Mouse (Mus musculus): ENCODE results near the gene Kif18b. TPM values are rescaled to one million over a fixed set of nuclear protein-coding genes. Genes with fewer than 3 reads are reported as not detected.

Gene Kif18b
- 1.3 TPM for polyA plus RNA-seq (2014; fragmentation: Illumina TruSeq; extraction: RNeasy Lipid Tissue Mini Kit (QIAGEN cat#74804); ENCODE audit: low read depth, low replicate concordance)

DNA sequence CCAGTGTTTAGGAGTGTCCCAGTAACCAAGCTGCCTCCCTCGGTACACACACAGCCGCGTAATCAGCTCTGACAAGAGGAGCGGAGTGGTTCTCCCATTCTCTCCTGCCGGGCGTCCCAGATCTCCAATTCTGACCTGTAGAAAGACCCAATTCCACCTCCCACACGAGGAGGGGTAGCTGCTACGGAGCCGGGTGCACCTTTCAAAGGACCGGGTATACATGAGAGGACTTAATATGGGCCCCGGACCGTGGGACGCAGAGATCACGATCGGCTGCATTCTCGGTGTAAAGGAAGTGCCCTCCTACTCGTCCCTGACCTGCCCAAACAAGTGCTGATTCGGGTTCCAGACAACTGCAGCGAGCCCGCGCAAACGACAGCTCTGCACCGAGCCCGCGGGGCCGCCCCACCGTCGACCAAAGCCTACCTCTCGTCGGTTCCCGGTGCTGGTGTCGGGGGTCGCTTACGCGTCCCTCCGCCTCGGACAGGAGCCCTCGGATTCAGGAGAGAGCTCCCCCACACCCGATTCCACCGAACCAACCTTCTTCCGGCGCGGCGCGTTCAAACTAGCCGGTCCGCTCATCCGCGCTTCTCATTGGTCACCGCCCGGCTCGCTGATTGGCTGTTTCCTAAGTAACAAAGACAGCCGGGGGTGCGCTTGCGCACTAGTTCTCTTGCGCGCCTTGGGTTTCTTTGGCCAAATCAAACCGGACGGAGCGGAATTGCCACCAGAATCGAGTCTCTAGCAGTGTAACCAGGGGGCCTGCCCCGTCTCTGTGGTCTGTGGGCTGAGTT lies at the start of gene Kif18b:
Gene Kif18b (minus strand): TSS at position 568 of the 794 bp plus-strand sequence.

DNA sequence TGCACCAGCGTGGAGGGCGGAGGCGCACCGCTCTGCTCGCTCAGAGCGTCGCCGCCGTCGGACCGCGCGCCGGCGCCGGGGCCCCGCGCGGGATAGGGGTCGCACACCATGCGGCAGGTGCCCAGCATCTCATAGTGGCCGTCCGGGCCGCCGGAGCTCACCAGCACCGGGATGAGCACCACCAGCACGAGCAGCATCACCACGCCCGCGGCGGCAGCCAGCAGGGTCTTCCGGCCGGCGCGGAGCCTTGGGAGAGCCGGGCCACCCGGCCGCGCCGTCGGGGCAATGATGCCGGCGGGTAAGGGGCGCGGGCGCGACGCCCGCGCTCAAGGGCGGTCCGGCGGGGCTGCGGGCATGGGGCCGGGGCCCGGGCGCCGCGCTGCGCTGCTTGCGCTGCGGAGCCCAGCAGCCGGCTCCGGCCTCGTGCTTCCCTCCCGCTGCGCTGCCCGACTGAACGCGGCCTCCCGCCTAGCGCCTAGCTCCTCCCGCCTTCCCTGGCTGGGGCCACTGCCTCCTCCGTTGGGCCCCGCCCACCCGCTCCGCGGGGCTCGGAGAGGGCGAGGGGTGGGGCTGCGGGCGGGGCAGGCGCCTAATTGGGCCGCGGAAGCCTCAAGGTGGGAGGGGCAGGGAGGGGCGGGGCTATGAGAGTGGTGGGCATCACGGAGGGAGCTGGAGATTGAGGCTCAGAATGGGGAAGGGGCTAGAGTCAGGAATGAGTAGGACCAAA lies 21.5 kb upstream of the Kif18b start, which contains the start of gene C1ql1:
Gene C1ql1 (minus strand): TSS at position 424 of the 727 bp plus-strand sequence.

DNA sequence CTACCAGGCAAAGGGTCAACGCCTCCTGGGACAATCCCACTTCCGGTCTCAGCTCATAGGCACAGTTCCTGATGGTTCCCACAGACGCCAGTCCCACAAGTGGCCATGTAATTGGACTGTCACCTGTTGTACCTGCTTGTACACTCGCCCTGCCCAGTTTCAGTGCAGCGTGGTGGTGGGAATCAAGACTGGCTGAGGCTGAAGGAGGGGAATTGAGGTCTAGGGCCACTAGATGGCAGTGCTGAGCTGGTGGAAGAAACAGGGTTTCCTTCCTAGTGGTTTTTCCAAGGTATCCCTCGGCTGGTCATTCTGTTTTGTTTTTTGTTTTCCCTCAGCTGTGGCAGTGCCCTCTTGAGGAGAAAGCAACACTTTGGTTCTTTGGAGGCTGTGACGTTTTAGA lies 24.2 kb downstream of the Kif18b start, which contains the start of gene Gfap:
Gene Gfap (minus strand): TSS at position 150 of the 400 bp plus-strand sequence.

DNA sequence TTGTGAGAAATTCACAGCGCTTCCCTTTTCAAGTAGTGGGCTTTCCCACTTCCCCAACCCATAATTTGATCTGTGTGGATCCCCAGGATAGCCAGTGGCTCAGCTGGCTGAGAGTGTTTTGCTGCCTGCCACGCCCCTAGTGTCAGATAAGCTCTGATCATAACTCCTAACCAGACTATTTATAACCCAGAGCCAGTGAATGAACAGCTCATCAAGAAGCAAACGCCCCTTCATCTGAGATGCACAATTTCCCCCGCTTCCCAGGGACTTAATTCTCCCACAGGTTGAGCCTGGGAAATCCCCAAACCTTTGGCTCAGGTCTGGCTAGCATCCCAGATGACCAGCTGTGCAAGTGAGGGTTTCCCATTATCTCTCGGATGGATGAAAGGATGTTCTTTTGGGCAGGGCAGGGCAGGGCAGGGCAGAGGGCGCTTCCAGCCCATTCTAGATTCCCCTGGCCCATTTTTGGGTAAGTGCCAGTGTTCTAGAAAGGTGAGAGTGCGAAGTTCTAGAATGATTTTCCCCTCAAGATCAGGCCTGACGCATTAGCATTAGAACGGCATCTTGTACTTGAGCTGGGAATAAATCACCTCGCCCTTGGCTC lies 40.2 kb downstream of the Kif18b start, which contains the start of gene Fam187a:
Gene Fam187a (plus strand): TSS at position 554 of the 604 bp plus-strand sequence.

DNA sequence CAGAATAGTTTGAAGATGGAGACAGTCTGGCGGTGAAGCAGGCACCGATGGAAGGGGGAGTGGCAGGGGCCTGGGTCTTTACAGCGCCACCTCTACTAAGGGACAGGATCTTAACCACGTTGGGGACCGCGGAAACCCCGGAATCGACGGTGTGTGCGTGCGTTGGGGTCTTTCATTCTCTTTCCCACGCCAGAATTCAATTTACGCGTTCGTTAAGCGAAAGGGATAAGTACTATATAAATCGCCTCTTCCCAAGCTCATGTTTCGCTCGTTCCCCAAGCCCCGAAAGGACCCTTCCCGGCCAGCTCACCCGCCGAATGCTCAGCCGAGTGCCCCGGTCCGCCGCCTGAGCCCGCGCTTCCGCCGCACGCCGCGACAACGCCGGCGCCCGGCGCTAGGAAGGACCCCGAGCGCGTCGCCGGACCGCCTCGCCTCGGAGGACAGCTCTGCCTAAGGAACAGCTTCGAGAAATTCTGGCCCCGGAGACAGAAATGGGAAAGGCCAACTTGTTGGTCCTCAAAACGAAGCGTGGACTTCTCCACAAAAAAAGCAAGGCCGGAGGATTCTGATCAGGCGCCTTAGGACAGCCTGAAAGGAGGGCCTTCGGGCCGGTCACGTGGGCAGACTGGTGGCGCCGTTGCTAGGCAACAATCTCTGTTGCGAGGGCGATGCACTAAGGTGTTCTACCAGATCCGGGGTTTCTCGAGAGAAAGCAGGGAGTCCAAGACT lies 44.2 kb downstream of the Kif18b start, which contains the start of the genes Eftud2 and Ccdc103:
Gene Eftud2 (minus strand): TSS at position 401 of the 729 bp plus-strand sequence.
Gene Ccdc103 (plus strand): TSS at position 620 of the 729 bp plus-strand sequence.

Other genes starting within 250 kb of the Kif18b start
- 15.3 TPM for gene Ccdc43, start 227.3 kb downstream of the Kif18b start, polyA plus RNA-seq (2014; fragmentation: Illumina TruSeq; extraction: RNeasy Lipid Tissue Mini Kit (QIAGEN cat#74804); ENCODE audit: low read depth, low replicate concordance)
- gene Adam11, start 163.7 kb downstream of the Kif18b start, polyA plus RNA-seq (2014; fragmentation: Illumina TruSeq; extraction: RNeasy Lipid Tissue Mini Kit (QIAGEN cat#74804); ENCODE audit: low read depth, low replicate concordance): 4.6 TPM
- gene Gjc1, start 105.4 kb downstream of the Kif18b start, polyA plus RNA-seq (2014; fragmentation: Illumina TruSeq; extraction: RNeasy Lipid Tissue Mini Kit (QIAGEN cat#74804); ENCODE audit: low read depth, low replicate concordance): 18.6 TPM
- gene Higd1b, start 89.3 kb downstream of the Kif18b start, polyA plus RNA-seq (2014; fragmentation: Illumina TruSeq; extraction: RNeasy Lipid Tissue Mini Kit (QIAGEN cat#74804); ENCODE audit: low read depth, low replicate concordance): 7.6 TPM
- 51.4 TPM for gene Eftud2, start 44.1 kb downstream of the Kif18b start, polyA plus RNA-seq (2014; fragmentation: Illumina TruSeq; extraction: RNeasy Lipid Tissue Mini Kit (QIAGEN cat#74804); ENCODE audit: low read depth, low replicate concordance)
- gene Ccdc103, start 43.9 kb downstream of the Kif18b start, polyA plus RNA-seq (2014; fragmentation: Illumina TruSeq; extraction: RNeasy Lipid Tissue Mini Kit (QIAGEN cat#74804); ENCODE audit: low read depth, low replicate concordance): 2.4 TPM
- 0.20 TPM for gene Fam187a, start 40.0 kb downstream of the Kif18b start, polyA plus RNA-seq (2014; fragmentation: Illumina TruSeq; extraction: RNeasy Lipid Tissue Mini Kit (QIAGEN cat#74804); ENCODE audit: low read depth, low replicate concordance)
- gene Gfap, start 24.2 kb downstream of the Kif18b start, polyA plus RNA-seq (2014; fragmentation: Illumina TruSeq; extraction: RNeasy Lipid Tissue Mini Kit (QIAGEN cat#74804); ENCODE audit: low read depth, low replicate concordance): 0.22 TPM
- gene C1ql1, start 21.6 kb upstream of the Kif18b start, polyA plus RNA-seq (2014; fragmentation: Illumina TruSeq; extraction: RNeasy Lipid Tissue Mini Kit (QIAGEN cat#74804); ENCODE audit: low read depth, low replicate concordance): not detected
- gene Nmt1, start 103.1 kb upstream of the Kif18b start, polyA plus RNA-seq (2014; fragmentation: Illumina TruSeq; extraction: RNeasy Lipid Tissue Mini Kit (QIAGEN cat#74804); ENCODE audit: low read depth, low replicate concordance): 49.6 TPM
- 41.6 TPM for gene Dcakd, start 103.2 kb upstream of the Kif18b start, polyA plus RNA-seq (2014; fragmentation: Illumina TruSeq; extraction: RNeasy Lipid Tissue Mini Kit (QIAGEN cat#74804); ENCODE audit: low read depth, low replicate concordance)
- 22.4 TPM for gene Plcd3, start 176.5 kb upstream of the Kif18b start, polyA plus RNA-seq (2014; fragmentation: Illumina TruSeq; extraction: RNeasy Lipid Tissue Mini Kit (QIAGEN cat#74804); ENCODE audit: low read depth, low replicate concordance)
- 125 TPM for gene Acbd4, start 176.6 kb upstream of the Kif18b start, polyA plus RNA-seq (2014; fragmentation: Illumina TruSeq; extraction: RNeasy Lipid Tissue Mini Kit (QIAGEN cat#74804); ENCODE audit: low read depth, low replicate concordance)
- 34.1 TPM for gene Hexim1, start 191.1 kb upstream of the Kif18b start, polyA plus RNA-seq (2014; fragmentation: Illumina TruSeq; extraction: RNeasy Lipid Tissue Mini Kit (QIAGEN cat#74804); ENCODE audit: low read depth, low replicate concordance)
- 7.6 TPM for gene Hexim2, start 207.3 kb upstream of the Kif18b start, polyA plus RNA-seq (2014; fragmentation: Illumina TruSeq; extraction: RNeasy Lipid Tissue Mini Kit (QIAGEN cat#74804); ENCODE audit: low read depth, low replicate concordance)
- gene Fmnl1, start 246.0 kb upstream of the Kif18b start, polyA plus RNA-seq (2014; fragmentation: Illumina TruSeq; extraction: RNeasy Lipid Tissue Mini Kit (QIAGEN cat#74804); ENCODE audit: low read depth, low replicate concordance): 8.6 TPM

All from adipose tissue, adult 10 weeks (tissue).